Mouse (Mus musculus): Measurements from ENCODE around the gene Ddx19a.
"Not testable (repeated sequence)": the region's sequence is repeated elsewhere in the genome, so short reads cannot be mapped to it uniquely, and the experiment has no call there.

The Ddx19a gene

GRCm38 (mm10) chr8:110976532-110976931, 21.1 kb downstream of the Ddx19a start:
- not testable (repeated sequence) for DNase-seq (ENCODE audit: extremely low spot score, low read depth, low spot score)

DNA sequence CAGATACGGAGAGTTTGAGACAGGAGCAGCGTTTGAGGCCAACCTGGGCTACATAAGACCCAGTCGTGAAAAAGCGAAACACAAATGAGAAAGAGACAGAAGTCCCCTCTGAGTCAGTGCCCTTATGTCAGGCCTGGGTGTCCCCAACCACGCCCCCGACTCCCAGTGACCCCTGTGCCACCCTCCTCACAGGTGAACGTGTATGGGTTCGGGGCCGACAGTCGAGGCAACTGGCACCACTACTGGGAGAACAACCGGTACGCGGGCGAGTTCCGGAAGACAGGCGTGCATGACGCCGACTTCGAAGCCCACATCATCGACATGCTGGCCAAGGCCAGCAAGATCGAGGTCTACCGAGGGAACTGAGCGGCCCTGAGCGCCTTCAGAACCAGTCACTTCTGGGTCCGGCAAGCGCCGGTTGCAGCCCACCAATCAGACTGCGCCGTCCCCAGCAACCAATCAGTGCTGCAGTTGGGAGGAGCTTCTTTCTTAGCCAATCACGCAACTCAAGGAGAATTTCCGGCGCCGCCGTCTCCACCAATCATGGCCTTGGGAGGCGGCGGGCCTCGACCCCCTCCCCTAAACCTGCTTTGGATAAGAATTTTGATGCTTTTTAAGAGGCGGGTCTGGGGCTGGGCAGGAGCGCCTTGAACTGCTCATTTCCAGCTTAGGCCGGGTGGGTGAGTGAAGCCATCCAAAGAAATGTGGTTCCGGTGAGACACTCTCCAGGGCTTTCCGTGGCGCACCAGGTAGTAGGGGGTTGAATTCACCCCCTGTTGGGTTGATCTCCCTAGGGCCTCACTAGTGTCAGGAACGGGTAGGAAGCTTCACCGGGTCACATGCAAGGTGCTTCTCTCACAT, 27.5 kb downstream of the Ddx19a start:
- DNase-seq (ENCODE audit: extremely low spot score, low read depth, low spot score): peak; percentile 81

GRCm38 (mm10) chr8:110967326-110967725, 30.3 kb downstream of the Ddx19a start:
- no peak for DNase-seq (ENCODE audit: extremely low spot score, low read depth, low spot score)

DNA sequence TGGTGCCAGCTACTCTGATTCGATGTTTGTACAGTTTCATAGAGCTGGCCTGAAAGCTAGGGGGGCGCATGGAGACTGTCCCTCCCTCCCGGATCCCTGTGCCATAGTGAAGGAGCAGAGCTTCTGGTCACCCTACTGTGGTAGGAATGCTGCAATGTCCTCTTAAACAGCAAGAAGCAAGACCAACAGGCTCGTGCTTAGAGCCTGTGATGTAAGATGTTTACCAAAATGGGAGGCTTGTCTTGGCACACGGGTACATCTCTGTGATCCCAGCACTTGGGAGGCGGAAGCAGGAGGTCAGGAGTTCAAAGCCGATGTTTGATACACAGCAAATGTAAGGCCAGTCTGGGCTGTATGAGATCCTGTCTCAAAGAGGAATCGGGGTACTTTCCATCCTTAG, 31.0 kb downstream of the Ddx19a start:
- DNase-seq (ENCODE audit: extremely low spot score, low read depth, low spot score): no peak

DNA sequence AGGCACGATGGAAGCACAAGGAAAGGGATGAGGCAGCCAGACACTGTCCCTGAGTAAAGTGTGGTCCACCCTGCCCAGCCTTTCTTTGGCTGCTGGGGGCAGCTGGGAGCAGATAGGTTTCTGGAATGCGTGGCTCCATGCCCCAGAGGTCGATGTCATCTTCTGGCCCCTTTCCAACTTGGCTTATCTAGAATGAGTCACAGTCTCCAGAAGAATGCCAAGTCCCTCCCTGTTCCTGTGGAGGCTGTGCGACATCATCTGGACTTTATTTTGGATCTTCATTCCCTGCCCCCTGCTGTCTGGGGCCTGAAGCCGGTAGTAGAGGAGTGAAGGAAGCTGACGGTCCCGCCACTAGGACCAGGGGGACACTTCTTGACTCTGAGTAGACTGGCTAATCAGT, 32.0 kb downstream of the Ddx19a start:
- DNase-seq (ENCODE audit: extremely low spot score, low read depth, low spot score): no peak

DNA sequence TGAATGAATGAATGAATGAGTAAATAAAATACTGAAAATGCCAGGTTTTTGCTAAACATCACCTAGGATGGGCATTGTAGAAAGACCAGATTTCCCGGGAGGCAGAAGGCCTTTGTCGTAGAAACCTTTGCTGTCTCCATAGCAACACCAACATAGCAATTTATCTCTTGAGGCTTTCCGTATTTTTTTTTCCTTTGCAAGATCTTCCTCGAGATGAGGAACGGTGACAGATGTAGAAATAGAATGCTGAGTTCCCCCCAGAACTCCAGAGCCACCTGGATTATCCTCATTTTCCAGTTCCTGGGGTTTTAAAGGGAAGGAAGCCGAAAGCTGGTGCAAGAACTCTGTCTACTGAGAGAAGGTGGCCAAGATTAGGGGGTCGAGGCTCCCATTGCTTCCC, 32.9 kb downstream of the Ddx19a start:
- DNase-seq (ENCODE audit: extremely low spot score, low read depth, low spot score): no peak

DNA sequence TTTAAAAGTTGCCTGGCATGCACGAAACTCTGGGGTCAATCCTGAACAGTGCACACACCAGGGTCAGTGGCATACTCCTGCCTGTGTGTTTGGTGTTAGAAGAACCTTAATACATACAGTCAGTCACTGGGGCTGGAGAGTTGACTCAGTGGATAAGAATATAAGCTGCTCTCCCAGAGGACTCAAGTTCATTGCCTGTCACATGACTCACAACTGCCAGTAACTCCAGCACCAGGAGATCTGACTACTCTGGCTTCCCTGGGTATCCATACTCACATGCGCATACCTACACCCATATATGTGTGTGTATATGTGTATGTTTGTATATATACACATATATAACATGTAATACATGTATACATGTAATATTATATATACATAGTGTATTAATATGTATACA, 34.5 kb downstream of the Ddx19a start:
- no peak for DNase-seq (ENCODE audit: extremely low spot score, low read depth, low spot score)

- no peak for DNase-seq (ENCODE audit: extremely low spot score, low read depth, low spot score)
Observed at GRCm38 (mm10) chr8:110959906-110960305, 37.7 kb downstream of the Ddx19a start.

DNA sequence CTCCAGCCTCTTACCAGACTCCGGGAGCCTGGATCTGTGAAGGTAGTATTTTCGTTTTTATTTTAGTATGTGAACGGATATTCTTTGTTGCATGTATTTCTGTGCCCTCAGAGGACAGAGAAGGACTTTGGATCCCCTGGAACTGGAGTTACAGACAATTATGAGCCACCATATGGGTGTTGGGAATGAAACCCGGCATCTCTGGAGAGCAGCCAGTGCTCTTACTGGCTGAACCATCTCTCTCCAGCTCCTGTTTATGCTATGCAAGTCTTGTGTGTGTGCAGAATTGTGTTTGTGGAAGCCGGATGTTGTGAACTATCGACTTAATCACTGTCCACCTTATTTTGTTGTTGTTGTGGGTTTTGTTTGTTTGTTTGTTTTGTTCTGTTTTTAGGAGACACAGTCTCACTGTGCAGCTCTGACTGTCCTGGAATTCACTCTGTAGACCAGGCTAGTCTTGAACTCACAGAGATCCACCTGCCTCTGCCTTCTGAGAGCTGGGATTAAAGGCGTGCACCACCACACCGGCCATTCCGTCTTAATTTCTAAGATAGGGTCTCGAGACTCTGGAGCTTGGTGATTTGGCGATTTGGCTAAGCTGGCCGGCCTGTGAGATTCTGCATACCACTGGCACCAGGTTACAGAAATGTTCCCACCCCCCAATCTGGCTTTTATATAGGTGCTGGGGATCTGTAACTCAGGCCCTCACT, 38.4 kb downstream of the Ddx19a start:
- no peak for DNase-seq (ENCODE audit: extremely low spot score, low read depth, low spot score)

DNA sequence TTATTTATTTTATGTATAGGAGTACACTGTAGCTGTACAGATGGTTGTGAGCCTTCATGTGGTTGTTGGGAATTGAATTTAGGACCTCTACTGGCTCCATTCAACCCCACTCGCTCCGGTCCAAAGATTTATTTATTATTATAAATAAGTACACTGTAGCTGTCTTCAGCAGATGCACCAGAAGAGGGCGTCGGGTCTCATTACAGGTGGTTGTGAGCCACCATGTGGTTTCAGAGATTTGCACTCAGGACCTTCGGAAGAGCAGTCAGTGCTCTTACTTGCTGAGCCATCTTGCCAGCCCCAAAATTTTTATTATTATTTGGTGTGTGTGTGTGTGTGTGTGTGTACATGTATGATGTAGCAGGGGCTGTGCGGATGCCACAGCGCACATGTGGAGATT, 39.0 kb downstream of the Ddx19a start:
- not testable (repeated sequence) for DNase-seq (ENCODE audit: extremely low spot score, low read depth, low spot score)

DNA sequence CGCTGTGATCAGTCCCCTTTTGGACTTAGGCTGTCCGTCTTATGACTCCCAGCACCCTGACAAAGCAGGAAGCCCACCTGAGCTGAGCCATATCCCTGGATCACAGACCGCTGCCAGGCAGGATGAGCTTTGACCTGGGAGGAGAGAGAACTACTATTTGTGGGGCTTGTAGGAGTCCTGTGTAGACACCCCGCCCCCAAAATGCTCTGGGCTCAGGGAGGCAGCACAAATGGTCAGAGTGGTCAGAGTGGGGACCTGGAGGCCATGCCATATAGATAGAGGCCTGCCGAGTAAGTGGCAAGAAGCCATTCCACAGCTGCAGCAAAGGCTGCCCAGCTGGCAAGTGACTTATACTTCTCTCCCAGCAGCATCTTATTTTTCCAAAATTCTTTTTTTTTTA, 39.5 kb downstream of the Ddx19a start:
- no peak for DNase-seq (ENCODE audit: extremely low spot score, low read depth, low spot score)

GRCm38 (mm10) chr8:110957471-110957870, 40.1 kb downstream of the Ddx19a start:
- no peak for DNase-seq (ENCODE audit: extremely low spot score, low read depth, low spot score)

DNA sequence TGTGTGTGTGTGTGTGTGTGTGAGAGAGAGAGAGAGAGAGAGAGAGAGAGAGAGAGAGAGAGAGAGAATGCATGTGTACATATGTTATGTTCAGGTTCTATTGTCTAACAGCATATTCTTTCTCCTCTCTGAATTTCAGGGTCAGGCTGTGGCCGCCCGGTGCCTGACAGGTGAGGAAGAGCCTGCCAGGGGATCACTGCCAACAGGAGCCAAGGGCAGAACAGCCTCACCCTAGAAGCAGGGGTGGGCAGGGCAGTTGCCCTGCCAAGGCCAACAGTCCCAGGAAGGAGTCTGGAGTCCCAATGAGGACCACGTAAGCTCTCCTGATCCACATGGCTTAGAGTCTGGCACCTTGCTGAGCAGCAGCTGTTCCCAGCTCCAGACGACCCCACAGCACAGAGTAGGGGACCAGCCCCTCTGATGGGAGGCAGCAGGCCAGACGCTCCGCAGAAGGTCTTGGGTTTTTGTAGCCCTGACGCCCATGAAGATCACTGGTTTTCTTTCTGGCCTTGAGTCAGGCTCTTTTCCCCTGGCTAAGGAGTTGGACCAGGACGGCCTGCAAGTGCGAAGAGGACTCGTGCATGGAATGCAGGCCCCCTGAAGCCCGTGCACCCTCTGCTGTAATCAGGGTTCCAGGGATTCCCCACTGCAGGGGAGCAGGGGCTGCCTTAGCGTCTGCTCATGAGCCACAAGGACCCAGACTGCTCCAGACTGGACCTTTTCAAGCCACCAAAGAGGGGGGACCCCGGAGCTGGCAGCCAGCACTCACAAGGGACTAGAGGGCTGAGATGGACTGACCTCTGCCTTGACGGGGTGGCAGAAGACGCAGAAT, 40.8 kb downstream of the Ddx19a start:
- DNase-seq (ENCODE audit: extremely low spot score, low read depth, low spot score): no peak

DNA sequence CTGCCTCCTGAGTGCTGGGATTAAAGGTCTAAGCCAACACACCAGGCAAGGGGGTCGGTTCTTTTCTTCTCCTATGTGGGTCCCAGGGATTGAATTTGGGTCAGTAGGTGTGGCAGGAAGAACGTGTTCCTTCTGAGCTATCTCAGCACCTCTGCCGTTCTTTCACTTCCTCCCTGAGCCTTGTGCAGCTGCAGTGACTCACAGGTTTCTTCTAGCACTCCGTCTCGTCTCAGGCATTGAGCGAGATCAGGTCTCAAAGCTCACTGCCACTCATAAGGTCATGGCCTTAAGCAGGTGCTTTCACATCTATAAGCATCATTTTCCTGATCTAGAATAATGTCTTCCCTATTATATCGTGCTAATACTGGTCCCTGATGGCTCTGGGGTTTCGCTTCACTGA, 42.8 kb downstream of the Ddx19a start:
- no peak for DNase-seq (ENCODE audit: extremely low spot score, low read depth, low spot score)

DNA sequence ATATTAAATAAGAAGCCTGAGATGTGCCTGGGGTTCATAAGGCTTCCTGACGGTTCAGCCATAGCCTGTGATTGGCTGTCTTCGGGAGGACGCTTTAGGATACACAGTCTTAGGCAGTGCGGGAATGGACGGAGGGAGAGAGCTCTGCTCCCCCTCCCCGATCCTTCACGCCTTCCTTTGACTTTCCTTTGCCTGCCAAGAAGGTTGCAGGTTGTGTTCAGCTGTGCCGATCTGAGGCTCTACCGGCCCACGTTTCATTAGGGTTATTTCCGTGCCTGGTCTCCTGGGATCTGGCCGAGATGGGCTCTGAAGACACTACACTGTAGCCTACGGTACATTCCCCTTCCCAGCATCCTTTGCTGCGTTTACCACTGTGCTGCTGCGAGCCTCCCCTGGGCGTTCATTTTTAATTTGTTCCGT, 47.5 kb downstream of the Ddx19a start:
- DNase-seq (ENCODE audit: extremely low spot score, low read depth, low spot score): no peak

GRCm38 (mm10) chr8:110945716-110946115, 51.9 kb downstream of the Ddx19a start:
- no peak for DNase-seq (ENCODE audit: extremely low spot score, low read depth, low spot score)

- no peak for DNase-seq (ENCODE audit: extremely low spot score, low read depth, low spot score)
Observed at GRCm38 (mm10) chr8:110944276-110944876, 53.2 kb downstream of the Ddx19a start.

DNA sequence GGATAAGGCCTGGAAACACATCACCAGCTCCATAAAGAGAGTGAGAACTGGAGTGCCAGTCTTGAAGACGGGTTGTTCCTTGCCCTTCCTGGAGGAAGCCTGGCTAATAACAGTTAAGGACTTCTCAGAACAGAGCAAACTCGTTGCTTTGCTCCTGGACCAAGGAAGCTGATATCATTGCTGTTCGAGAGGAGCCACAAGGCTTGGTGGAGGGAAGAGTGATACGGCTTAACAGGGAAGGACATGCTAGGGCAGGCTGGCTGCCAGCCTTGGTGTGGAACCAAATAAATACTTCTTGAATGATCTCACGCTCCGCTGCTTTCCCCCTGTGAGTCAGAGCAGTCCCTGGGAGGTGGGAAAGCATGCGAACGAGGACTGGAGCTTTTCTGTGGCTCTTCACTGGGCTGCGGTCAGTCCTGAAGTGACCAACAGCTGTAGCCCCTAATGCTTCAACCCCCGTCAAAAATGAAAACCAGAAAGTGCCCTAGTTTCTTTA, 56.1 kb downstream of the Ddx19a start:
- no peak for DNase-seq (ENCODE audit: extremely low spot score, low read depth, low spot score)

GRCm38 (mm10) chr8:110940682-110941452, 56.7 kb downstream of the Ddx19a start:
- no peak for DNase-seq (ENCODE audit: extremely low spot score, low read depth, low spot score)

Data from hindlimb bud, embryonic 11.5 days (tissue).